Mouse (Mus musculus) forebrain, embryonic 12.5 days (tissue): ENCODE results near the gene 4930505A04Rik. TPM values are rescaled to one million over a fixed set of nuclear protein-coding genes. Genes with fewer than 3 reads are reported as not detected.

Source experiments
- ATAC-seq: fragments of 200-750 bp; cut with Nextera tagmentation; 2 replicates; pipeline ENCODE4 v1.8.0; 2017; ENCODE audit warnings: moderate TSS enrichment; ENCODE audit not compliant: low FRiP score
- H3K27ac ChIP-seq: fragments of 300-500 bp; sonication (generic); 2 replicates; pipeline ENCODE4 v1.5.1; 2016; ENCODE audit warnings: mild to moderate bottlenecking
- H3K27me3 ChIP-seq: fragments of 300-500 bp; sonication (generic); 2 replicates; pipeline ENCODE4 v1.6.1; 2016; ENCODE audit warnings: mild to moderate bottlenecking
- H3K36me3 ChIP-seq: fragments of 300-500 bp; sonication (generic); replicated peaks from 2 replicates; pipeline ENCODE4 v1.6.1; 2016; ENCODE audit warnings: mild to moderate bottlenecking
- H3K4me1 ChIP-seq: fragments of 300-500 bp; sonication (generic); 2 replicates; pipeline ENCODE4 v1.6.1; 2016
- H3K4me2 ChIP-seq: fragments of 300-500 bp; sonication (generic); 2 replicates; pipeline ENCODE4 v1.6.1; 2016; ENCODE audit warnings: mild to moderate bottlenecking, moderate library complexity
- H3K4me3 ChIP-seq: fragments of 300-500 bp; sonication (generic); replicated peaks from 2 replicates; pipeline ENCODE4 v1.5.1; 2016; ENCODE audit warnings: mild to moderate bottlenecking
- H3K9ac ChIP-seq: fragments of 300-500 bp; sonication (generic); 2 replicates; pipeline ENCODE4 v1.6.1; 2016; ENCODE audit warnings: mild to moderate bottlenecking
- H3K9me3 ChIP-seq: fragments of 300-500 bp; sonication (generic); 2 replicates; pipeline ENCODE4 v1.6.1; 2016
- WGBS: fragments of 180-500 bp; shearing (Covaris S2); methylation state at CpG from one replicate; pipeline ENCODE4 v1.1.7; 2016; 5-methylcytosine and 5-hydroxymethylcytosine counted together
- polyA plus RNA-seq: library from polyadenylated mRNA; unstranded; fragments of >200 nt; fragmentation: Nextera tagmentation; extraction: Ambion mirVana; gene quantifications from 2 replicates; pipeline ENCODE4 v1.2.1, GENCODE M21; 2016

The 4930505A04Rik gene
- polyA plus RNA-seq: not detected in 2 replicates

GRCm38 (mm10) chr11:30471751-30472593, at the start of gene 4930505A04Rik:
Gene 4930505A04Rik, minus strand, starts transcription at chr11:30471827.
- H3K9me3 ChIP-seq: no peaks in the 10 kb centered on the region
- H3K4me3 ChIP-seq: peak within 1 kb of the TSS; percentile 45
- no peaks in the 10 kb centered on the region for H3K27me3 ChIP-seq
- peak; percentile 98 for ATAC-seq
- H3K36me3 ChIP-seq: no peaks in the 10 kb centered on the region
- 9% methylated on average over 17 of the region's 17 CpGs for WGBS
- H3K27ac ChIP-seq: peak within 1 kb of the TSS; percentile 53
- peak within 1 kb of the TSS; percentile 64 for H3K4me2 ChIP-seq
- H3K9ac ChIP-seq: peak within 1 kb of the TSS; percentile 61
- H3K4me1 ChIP-seq: peaks cover 14% of the 10 kb centered on the region

GRCm38 (mm10) chr11:30517133-30517532, 45.5 kb upstream of the 4930505A04Rik start:
- H3K27ac ChIP-seq: no peak overlapping the region
- no peaks in the 10 kb centered on the region for H3K9me3 ChIP-seq
- H3K9ac ChIP-seq: no peak overlapping the region
- 86% methylated on average over 2 of the region's 2 CpGs for WGBS
- no peaks in the 10 kb centered on the region for H3K4me1 ChIP-seq
- H3K4me3 ChIP-seq: no peak overlapping the region
- no peaks in the 10 kb centered on the region for H3K27me3 ChIP-seq
- ATAC-seq: no peak
- H3K4me2 ChIP-seq: no peak overlapping the region
- no peaks in the 10 kb centered on the region for H3K36me3 ChIP-seq

GRCm38 (mm10) chr11:30508178-30508577, 36.6 kb upstream of the 4930505A04Rik start:
- H3K36me3 ChIP-seq: no peaks in the 10 kb centered on the region
- H3K4me2 ChIP-seq: no peak overlapping the region
- no peak for ATAC-seq
- H3K4me3 ChIP-seq: no peak overlapping the region
- no peaks in the 10 kb centered on the region for H3K4me1 ChIP-seq
- H3K9me3 ChIP-seq: no peaks in the 10 kb centered on the region
- H3K9ac ChIP-seq: no peak overlapping the region
- no peak overlapping the region for H3K27ac ChIP-seq
- 85% methylated on average over 4 of the region's 4 CpGs for WGBS
- no peaks in the 10 kb centered on the region for H3K27me3 ChIP-seq

- Histone ChIP-seq H3K9me3 (no peaks in the 10 kb centered on the region), H3K27ac (no peak overlapping the region), H3K9ac (no peak overlapping the region), H3K4me2 (no peak overlapping the region), H3K4me1 (no peaks in the 10 kb centered on the region), H3K4me3 (no peak overlapping the region), H3K36me3 (no peaks in the 10 kb centered on the region), H3K27me3 (no peaks in the 10 kb centered on the region)
- 85% methylated on average over 3 of the region's 3 CpGs for WGBS
- ATAC-seq: no peak
Observed at GRCm38 (mm10) chr11:30498738-30499355, 27.2 kb upstream of the 4930505A04Rik start.

GRCm38 (mm10) chr11:30497151-30497550, 25.5 kb upstream of the 4930505A04Rik start:
- 61% methylated on average over 2 of the region's 2 CpGs for WGBS
- Histone ChIP-seq H3K4me2 (no peak overlapping the region), H3K4me3 (no peak overlapping the region), H3K27ac (no peak overlapping the region), H3K36me3 (no peaks in the 10 kb centered on the region), H3K27me3 (no peaks in the 10 kb centered on the region), H3K9me3 (no peaks in the 10 kb centered on the region), H3K4me1 (no peaks in the 10 kb centered on the region), H3K9ac (no peak overlapping the region)
- no peak for ATAC-seq

GRCm38 (mm10) chr11:30491515-30492260, 20.1 kb upstream of the 4930505A04Rik start:
- H3K4me1 ChIP-seq: no peaks in the 10 kb centered on the region
- no peak for ATAC-seq
- no peak overlapping the region for H3K27ac ChIP-seq
- no peaks in the 10 kb centered on the region for H3K36me3 ChIP-seq
- no peak overlapping the region for H3K4me2 ChIP-seq
- no peak overlapping the region for H3K9ac ChIP-seq
- H3K27me3 ChIP-seq: no peaks in the 10 kb centered on the region
- H3K4me3 ChIP-seq: no peak overlapping the region
- H3K9me3 ChIP-seq: no peaks in the 10 kb centered on the region

- Histone ChIP-seq H3K4me3 (no peak overlapping the region), H3K4me2 (no peak overlapping the region), H3K36me3 (no peaks in the 10 kb centered on the region), H3K9ac (no peak overlapping the region), H3K4me1 (no peaks in the 10 kb centered on the region), H3K27me3 (no peaks in the 10 kb centered on the region), H3K27ac (no peak overlapping the region), H3K9me3 (no peaks in the 10 kb centered on the region)
- WGBS: 83% methylated on average over 10 of the region's 10 CpGs
- ATAC-seq: no peak
Observed at GRCm38 (mm10) chr11:30488183-30488582, 16.6 kb upstream of the 4930505A04Rik start.

- H3K9me3 ChIP-seq: no peaks in the 10 kb centered on the region
- no peaks in the 10 kb centered on the region for H3K36me3 ChIP-seq
- no peak overlapping the region for H3K27ac ChIP-seq
- ATAC-seq: no peak
- H3K27me3 ChIP-seq: no peaks in the 10 kb centered on the region
- no peak overlapping the region for H3K4me3 ChIP-seq
- no peak overlapping the region for H3K9ac ChIP-seq
- 92% methylated on average over 4 of the region's 4 CpGs for WGBS
- no peaks in the 10 kb centered on the region for H3K4me1 ChIP-seq
- no peak overlapping the region for H3K4me2 ChIP-seq
Observed at GRCm38 (mm10) chr11:30483286-30483685, 11.7 kb upstream of the 4930505A04Rik start.

GRCm38 (mm10) chr11:30471187-30471586, 440 bp downstream of the 4930505A04Rik start:
- Histone ChIP-seq H3K27me3 (no peaks in the 10 kb centered on the region), H3K9me3 (no peaks in the 10 kb centered on the region), H3K9ac (no peak overlapping the region), H3K36me3 (no peaks in the 10 kb centered on the region), H3K4me1 (peaks cover 14% of the 10 kb centered on the region), H3K4me2 (peak overlapping the region; percentile 64), H3K27ac (no peak overlapping the region), H3K4me3 (no peak overlapping the region)
- ATAC-seq: peak; percentile 39
- 72% methylated on average over 8 of the region's 8 CpGs for WGBS

GRCm38 (mm10) chr11:30454331-30454730, 17.3 kb downstream of the 4930505A04Rik start:
- Histone ChIP-seq H3K27ac (no peak overlapping the region), H3K4me2 (no peak overlapping the region), H3K9ac (no peak overlapping the region), H3K36me3 (no peaks in the 10 kb centered on the region), H3K9me3 (no peaks in the 10 kb centered on the region), H3K4me3 (no peak overlapping the region), H3K4me1 (no peaks in the 10 kb centered on the region), H3K27me3 (no peaks in the 10 kb centered on the region)
- ATAC-seq: no peak
- WGBS: 89% methylated on average over 4 of the region's 4 CpGs

GRCm38 (mm10) chr11:30448126-30448525, 23.5 kb downstream of the 4930505A04Rik start:
- Histone ChIP-seq H3K4me3 (no peak overlapping the region), H3K4me1 (no peaks in the 10 kb centered on the region), H3K36me3 (no peaks in the 10 kb centered on the region), H3K27ac (no peak overlapping the region), H3K4me2 (no peak overlapping the region), H3K27me3 (no peaks in the 10 kb centered on the region), H3K9ac (no peak overlapping the region), H3K9me3 (no peaks in the 10 kb centered on the region)
- no peak for ATAC-seq
- 91% methylated on average over 2 of the region's 2 CpGs for WGBS

GRCm38 (mm10) chr11:30447561-30447960, 24.1 kb downstream of the 4930505A04Rik start:
- no peak for ATAC-seq
- Histone ChIP-seq H3K36me3 (no peaks in the 10 kb centered on the region), H3K9ac (no peak overlapping the region), H3K4me2 (no peak overlapping the region), H3K4me3 (no peak overlapping the region), H3K27me3 (no peaks in the 10 kb centered on the region), H3K9me3 (no peaks in the 10 kb centered on the region), H3K27ac (no peak overlapping the region), H3K4me1 (no peaks in the 10 kb centered on the region)
- 92% methylated on average over 1 of the region's 1 CpGs for WGBS
